Mouse (Mus musculus) cerebellum, adult 18-20 months (tissue): Measurements from ENCODE around the gene P4hb.
A peak's percentile ranks its signal among the peaks of the same experiment; 100 is the strongest.
"Not testable (repeated sequence)": the region's sequence is repeated elsewhere in the genome, so short reads cannot be mapped to it uniquely, and the experiment has no call there.

Experiments used
- DNase-seq, 2 experiments: peaks; one replicate each; pipeline ENCODE4 v3.0.0; 2021

Gene P4hb

DNA sequence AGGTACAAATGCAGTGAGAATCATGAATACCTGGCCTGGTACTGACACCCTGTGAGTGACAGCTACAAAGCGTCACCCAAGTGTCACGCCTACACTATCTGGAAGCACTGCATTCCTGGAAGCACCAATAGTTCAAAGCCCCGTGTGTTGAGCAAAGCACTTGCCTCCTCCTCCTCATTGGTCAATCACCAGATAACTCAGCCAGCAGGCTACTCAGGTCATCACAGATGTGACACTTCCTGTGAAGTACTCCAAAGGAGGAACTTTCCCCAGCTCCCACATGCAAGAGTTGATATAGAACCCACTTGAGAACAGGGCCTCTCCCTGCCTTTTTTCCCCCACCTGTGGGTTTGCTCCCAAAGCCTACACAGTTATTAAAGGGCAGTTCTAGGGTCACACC is 1.9 kb downstream of the P4hb start:
- DNase-seq = no peak

DNA sequence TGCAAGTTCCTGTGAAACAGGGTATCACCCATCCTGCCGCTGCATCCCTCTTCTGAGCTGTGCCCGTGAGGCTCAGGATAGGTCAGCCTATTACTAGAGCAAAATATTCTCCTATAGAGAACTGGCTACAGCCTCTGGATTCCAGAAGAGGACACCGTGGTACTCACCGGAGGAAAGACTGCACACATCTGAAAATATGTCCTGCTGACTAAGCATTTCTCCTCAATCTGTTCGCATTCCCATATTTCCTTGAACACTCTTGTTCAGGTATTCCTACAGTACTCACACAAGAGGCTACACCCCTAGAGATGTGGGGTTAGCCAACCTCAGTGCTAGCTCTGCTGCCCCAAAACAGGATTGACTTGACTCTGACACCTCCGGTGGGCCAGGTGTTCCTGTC is 4.7 kb downstream of the P4hb start:
- DNase-seq = no peak

GRCm38 (mm10) chr11:120565114-120565513 is 7.9 kb downstream of the P4hb start:
- DNase-seq = no peak

DNA sequence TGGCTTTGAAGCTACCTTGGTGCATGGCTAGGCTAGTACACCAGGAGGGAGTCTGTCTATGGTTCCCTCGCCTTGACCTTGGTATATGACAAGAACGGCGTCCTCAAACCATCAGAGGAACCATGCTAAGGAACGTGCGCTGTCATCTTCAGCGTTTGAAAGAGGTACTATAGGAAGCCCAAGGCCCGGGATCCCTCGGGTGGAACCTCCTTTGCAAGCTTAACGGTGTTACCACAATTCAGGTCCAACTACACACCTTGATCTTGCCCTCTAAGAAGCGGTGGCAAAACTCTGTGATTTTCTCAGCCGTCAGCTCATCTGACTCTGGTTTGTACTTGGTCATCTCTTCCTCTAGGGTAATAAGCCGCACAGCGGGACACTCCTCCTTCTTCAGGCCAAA is 10.1 kb downstream of the P4hb start:
- no peak for DNase-seq

- DNase-seq = no peak
Observed at GRCm38 (mm10) chr11:120560952-120561728, 11.9 kb downstream of the P4hb start.

- not testable (repeated sequence) for DNase-seq
Observed at GRCm38 (mm10) chr11:120558843-120559242, 14.2 kb downstream of the P4hb start.

GRCm38 (mm10) chr11:120555260-120555659 is 17.8 kb downstream of the P4hb start:
- DNase-seq = no peak

DNA sequence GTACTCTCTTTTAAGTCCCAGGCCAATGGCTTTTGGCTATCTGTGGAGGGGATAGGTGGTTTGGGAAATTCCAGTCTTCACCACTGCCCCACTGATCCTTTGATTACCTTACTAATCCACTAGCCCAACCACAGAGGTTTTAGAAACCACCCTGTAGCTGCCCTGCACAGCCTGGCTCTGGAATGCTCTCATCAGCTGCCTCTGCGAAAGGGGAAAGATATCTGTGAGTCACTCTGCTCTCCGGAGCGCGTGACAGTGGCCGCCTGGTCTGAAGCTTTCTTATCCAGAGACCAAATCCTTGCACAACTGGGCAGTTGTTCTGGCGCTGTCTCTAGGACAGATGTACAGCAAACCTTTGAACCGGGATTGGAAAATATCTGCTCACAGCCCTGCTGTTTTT is 18.2 kb downstream of the P4hb start:
- DNase-seq = no peak

- DNase-seq = no peak
Observed at GRCm38 (mm10) chr11:120552736-120553135, 20.3 kb downstream of the P4hb start.

- no peak for DNase-seq
Observed at GRCm38 (mm10) chr11:120550810-120551440, 22.1 kb downstream of the P4hb start, which contains the start of gene Ppp1r27. TSS of gene Ppp1r27 (minus strand) at chr11:120551132.

DNA sequence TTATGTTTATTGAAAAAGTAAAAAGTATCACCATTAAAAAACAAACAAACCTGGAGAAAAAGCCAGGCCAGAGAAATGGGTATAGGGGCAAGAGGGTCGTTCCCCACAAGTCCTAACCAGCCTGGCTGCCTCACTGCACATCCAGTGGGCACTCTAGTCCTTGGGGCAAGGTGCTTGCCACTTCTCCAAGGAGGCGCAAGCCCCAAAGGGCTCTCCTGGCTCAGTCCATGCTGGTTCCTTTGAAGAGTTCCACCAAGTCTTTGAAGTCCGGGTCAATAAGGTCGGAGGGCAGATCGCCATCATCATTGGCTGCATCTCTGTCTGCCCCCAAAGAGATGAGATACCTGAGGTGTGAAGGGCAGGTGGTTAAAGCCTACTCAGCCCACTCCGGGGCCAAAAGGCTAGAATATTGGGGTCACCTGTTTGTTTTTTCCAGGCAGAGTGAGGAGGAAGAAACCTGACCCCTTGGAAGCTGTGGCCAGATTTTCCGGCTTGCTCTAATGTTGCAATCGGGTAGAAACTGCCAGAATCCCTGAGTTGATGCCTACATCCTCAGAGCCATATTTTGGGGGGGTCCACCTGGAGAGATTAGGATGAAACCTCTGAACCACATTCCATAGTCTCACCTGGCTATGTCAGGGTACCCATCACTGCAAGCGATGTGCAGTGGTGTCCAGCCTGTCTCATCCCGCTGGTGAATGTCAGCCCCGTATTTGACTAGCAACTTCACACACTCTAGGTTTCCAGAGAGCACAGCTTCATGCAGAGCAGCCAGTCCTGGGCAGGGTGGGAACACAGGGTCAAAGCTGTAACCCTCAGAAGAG is 22.9 kb downstream of the P4hb start:
- DNase-seq = no peak

DNA sequence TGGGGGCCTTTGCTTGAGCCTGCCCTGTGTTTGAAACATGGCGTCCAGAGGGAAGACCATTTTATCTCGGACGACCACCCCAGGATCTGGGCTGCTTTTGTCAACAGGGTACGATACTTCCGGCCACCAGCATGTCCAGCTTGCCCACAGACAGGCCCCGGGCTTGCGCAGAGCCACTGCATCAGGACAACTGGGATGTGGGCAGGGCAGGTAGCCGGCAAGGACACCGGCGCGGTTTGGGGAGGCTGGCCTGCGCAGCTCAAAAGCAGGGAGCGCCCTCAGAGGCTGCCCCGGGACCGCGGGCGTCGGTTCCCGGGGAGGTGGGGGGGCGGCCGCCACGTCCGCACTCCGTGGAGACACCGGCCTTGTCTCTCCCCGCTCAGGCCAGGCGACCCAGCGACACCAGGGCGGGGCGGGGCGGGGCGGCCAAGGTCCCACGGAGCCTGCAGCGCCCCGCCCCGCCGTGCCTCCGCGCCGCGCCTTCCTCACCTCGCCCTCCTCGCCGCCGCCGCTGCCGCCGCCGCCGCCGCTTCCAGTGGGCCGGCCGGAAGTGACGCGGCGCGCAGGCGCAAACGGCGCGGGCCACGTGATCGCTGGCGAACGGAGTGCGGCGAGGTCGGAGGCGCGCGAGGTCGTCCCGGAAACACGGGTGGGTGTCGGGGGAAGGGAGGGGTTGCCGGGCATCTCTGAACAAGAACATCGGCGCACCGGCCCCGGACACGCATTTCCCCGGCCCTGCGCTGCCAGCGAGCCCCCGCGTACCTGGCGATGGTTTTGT is 23.7 kb downstream of the P4hb start, which contains the start of gene Mcrip1:
Gene Mcrip1 (minus strand): TSS at position 560 of the 778 bp plus-strand sequence.
- peak; percentile 94 to 97 for DNase-seq

DNA sequence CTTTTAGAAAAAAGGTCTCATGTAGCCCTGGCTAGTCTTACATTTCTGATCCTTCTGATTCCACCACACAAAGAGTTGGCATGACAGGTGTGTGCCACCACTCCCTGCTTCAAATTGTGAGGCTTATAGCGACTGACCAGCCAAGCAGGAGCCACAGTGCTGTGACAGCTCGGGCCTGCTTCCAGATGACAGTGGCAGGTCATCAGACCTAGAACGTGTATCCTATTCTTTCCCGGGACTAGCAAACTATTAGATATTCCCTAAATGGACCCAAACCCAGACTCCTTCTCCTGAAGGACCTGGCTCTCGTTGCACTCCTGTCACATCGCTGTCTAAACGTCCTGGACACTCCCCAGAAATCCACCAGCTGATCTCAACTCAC is 24.3 kb downstream of the P4hb start:
- no peak for DNase-seq

DNA sequence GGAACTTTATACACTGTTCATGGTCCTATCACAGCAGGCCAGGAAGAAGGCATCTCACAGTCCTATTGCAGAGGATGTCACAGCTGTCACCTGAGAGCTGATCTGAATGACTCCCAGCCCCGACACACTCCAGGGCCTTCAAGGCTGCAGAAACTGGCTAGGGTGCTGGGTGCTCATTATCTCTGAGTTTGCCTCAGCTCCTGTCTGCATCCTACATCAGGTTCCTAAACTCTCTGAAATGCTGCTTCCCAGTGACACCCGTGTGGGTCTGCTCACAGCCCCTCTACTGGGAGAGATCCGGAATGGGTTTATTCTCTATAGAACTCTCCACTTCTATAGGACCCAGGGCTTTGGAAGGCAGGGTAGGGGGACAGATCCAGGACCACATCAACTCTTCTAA is 24.8 kb downstream of the P4hb start:
- no peak for DNase-seq

- DNase-seq = no peak
Observed at GRCm38 (mm10) chr11:120547469-120547868, 25.6 kb downstream of the P4hb start.

DNA sequence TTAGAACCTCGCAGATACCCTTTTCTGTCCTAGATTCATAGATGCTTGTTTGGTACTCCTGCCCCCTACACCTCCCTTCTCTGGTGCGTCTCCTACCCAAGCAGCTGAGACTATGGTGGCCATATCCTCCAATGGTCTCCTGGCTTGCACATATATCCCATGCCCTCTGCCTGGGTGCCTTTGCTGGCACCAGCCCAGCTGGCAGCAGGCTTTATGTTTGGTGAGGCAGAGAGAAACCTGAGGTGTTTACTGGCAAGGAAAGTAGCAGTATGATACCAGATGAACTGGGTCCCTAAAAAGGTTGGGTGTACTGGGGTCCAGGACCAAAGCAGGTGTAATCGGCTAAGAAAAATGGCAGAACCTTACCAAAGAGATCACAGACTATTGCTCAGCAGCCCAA is 27.1 kb downstream of the P4hb start:
- no peak for DNase-seq

- no peak for DNase-seq
Observed at GRCm38 (mm10) chr11:120542376-120542775, 30.7 kb downstream of the P4hb start.

DNA sequence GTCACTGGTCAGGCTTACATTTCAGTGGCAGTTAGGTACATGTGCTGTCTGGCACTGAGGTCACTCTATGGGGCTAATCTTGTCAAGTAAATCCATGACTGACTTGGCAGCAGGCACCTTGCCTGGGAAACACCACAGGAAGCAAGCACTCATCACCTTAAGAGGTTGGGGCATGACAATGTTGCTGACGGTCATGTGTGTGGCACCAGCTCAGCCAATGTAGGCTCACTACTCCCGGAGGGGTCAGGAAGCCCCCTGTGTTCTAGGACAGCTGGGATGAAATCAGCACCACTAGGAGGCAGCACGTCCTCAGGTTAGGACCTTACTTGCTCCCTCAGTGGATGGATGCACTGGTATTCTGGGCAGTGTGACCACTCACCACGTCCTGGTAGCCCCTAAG is 31.1 kb downstream of the P4hb start:
- no peak for DNase-seq

DNA sequence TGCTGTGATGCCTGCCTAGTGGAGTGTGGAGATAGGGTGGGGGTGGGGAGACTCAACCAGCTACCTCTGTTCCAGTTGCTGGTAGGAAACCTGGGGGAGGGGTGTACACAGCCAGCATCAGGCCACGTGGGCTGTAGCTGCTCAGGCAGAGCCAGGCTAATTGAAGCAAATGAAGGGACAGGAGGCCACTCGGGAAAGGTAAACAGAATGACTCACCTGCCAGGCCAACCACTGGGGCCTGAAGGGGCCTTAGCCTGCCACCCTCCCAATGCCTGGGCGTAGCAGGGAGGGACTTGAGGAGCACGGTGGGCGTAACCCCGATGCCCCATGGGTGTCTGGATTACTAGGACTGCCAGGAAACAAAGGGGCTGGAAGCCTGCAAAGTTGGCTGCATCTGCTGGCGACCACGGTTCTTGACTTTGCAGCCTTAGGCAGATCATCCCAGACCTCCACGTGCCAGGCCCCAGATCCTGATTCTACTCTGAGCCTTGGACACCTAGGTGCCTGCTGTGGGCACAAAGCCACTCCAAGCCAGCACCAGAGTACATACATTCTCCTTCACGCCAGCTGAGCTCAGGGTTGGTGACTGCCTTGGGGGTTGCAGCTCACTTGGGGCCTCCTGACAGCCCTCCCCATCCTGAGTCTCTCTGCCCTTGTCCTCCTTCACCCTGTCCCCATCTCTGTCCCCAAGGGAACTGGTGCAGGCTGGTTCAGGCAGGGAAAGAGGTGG is 33.6 kb downstream of the P4hb start:
- DNase-seq = no peak

DNA sequence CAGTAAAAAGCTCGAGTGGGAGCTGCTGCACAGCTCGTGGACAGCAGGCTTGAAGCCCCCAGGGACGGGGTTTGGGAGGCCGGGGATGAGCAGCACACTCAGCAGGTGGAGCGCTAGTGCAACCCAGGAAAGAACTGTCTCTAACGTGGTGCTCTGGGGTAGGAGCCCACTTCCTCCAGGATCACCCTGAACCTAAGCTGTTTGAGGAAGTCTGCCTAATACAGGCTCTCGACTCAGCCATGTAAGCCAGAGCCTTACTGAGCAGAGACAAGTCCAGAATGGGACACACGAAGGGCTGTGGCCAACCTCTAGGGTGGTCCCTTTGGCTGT is 34.1 kb downstream of the P4hb start:
- no peak for DNase-seq

DNA sequence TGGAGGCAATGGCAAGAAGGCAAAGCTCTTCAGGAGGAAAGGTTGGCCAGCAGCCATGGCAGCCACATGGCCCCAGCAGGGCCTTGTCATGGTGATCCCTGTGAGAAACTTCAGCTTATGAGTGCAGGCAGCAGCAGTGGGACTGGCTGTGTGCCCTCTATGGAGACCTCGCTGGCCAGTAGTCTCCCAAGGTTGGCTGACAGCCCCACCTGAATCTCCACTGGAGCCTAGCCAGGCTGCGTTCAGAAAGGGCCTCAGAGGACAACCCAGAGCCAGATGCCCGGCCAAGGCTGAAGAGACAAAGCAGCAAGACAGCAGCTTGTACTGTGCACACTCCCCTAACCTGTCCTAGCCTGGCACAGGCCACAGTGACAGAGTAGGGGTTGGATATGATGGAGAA is 34.6 kb downstream of the P4hb start:
- DNase-seq = peak; percentile 86 to 87

GRCm38 (mm10) chr11:120535804-120536203 is 37.2 kb downstream of the P4hb start:
- no peak for DNase-seq
